Mouse (Mus musculus) left cerebral cortex, adult 2 months (tissue): ENCODE measurements around the gene Lpar3. TPM values are rescaled to one million over a fixed set of nuclear protein-coding genes. Genes with fewer than 3 reads are reported as not detected.

Experiments
- DNase-seq, 2 experiments: peaks; one replicate each; pipeline ENCODE4 v3.0.0; 2021 to 2022; ENCODE audit warnings: low spot score in 2 of 2, mixed read lengths in 1 of 2; ENCODE audit errors: extremely low spot score in 1 of 2
- H3K27ac ChIP-seq: fragments of 200-600 bp; 2 replicates; pipeline ENCODE4 v1.8.1; 2022
- H3K4me3 ChIP-seq: fragments of 200-600 bp; 2 replicates; pipeline ENCODE4 v1.8.1; 2022
- CTCF ChIP-seq: fragments of 200-600 bp; IDR thresholded peaks from 2 replicates; pipeline ENCODE4 v1.8.1; 2022; ENCODE audit warnings: antibody characterized with exemption, mild to moderate bottlenecking, moderate library complexity
- intact Hi-C: fragments of 180-260 bp; cut with DNase I; formaldehyde crosslinking; loops from one replicate; pipeline ENCODE4 v1.15.1; 2025
- total RNA-seq, 2 experiments: library from RNA; stranded (reverse); gene quantifications; 2 replicates each; pipeline ENCODE4 v1.2.3; 2021

The Lpar3 gene
- total RNA-seq, 2 experiments from 2014 or later: 0.27 to 0.49 TPM

GRCm38 (mm10) chr3:146319503-146319902 lies 98.7 kb downstream of the Lpar3 start:
- H3K4me3 ChIP-seq: no peak overlapping the region
- DNase-seq: no peak
- intact Hi-C loops: no loop called here
- H3K27ac ChIP-seq: no peak overlapping the region
- no peak for TF ChIP-seq CTCF

DNA sequence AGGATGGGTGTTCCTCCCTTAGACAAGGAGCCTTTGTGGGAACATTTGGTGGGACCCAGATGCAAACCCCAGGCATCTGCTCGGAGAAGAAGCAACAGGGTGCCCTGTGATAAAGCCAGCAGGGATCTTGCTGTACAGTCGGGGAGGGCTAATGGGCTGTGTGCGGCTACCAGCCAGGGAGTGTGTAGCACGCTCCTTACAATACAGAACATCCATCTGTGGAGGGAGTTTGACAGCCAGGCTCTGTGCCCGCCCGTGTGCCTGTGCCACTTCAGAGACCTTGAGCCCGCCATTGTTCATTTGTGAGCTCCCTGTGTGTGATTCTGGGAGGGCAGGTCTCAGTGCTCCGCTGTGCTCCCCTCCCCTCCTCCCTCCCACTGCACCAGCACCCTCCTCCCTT lies 104.2 kb downstream of the Lpar3 start:
- no peak for TF ChIP-seq CTCF
- DNase-seq: no peak
- H3K4me3 ChIP-seq: no peak overlapping the region
- intact Hi-C loops: loop anchor here (5.0 kb wide), 3 partner anchors 138 to 232 kb away; partner anchors contain the start of gene Rpf1
- H3K27ac ChIP-seq: no peak overlapping the region

GRCm38 (mm10) chr3:146326743-146327536 lies 106.2 kb downstream of the Lpar3 start:
- Histone ChIP-seq H3K27ac (no peak overlapping the region), H3K4me3 (no peak overlapping the region)
- no peak for TF ChIP-seq CTCF
- intact Hi-C loops: loop anchor here (5.0 kb wide), 3 partner anchors 140 to 230 kb away; partner anchors contain the start of gene Rpf1
- DNase-seq: no peak

DNA sequence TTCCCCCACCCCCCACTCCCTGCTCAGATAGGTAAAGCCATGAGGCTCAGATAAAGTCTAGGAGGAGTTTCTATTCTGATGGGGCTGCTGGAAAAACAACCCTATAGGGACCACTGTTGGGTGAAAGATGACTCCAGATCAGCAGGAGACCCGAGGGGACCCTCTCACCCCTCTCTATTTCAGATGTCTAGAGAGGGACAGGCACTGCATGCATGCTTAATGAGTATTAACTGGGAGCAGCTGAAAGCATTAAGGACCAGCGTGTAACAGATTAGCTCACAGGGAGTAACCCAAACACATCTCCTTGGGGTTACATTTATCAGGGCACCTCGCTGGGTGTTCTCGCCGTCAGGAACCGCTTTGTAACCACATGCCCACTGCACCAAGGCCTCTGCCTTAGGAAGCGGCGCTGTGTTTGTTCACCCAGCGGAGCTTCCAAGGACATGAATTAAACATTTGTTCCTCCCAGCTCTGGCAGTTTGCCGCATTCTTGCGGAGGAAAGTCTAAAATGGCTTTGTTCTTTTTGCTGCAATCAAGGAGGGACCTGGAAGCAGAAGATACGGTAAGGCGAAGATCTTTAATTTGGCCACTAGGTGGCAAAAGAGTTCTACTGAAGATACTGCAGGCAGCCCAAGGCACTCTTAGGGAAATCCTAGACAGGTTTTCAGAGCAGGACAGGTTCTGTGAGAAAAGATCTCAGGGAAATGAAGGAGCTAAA lies 106.9 kb downstream of the Lpar3 start:
- Histone ChIP-seq H3K27ac (peak overlapping the region; percentile 2; the same call in 1 of the 2 replicates), H3K4me3 (peak overlapping the region; percentile 24; the same call in 1 of the 2 replicates)
- peak; percentile 69 to 78 for DNase-seq
- intact Hi-C loops: loop anchor here (2.0 to 5.0 kb wide), 4 partner anchors 140 to 619 kb away; partner anchors contain the start of gene Rpf1
- peak; percentile 87 for TF ChIP-seq CTCF

DNA sequence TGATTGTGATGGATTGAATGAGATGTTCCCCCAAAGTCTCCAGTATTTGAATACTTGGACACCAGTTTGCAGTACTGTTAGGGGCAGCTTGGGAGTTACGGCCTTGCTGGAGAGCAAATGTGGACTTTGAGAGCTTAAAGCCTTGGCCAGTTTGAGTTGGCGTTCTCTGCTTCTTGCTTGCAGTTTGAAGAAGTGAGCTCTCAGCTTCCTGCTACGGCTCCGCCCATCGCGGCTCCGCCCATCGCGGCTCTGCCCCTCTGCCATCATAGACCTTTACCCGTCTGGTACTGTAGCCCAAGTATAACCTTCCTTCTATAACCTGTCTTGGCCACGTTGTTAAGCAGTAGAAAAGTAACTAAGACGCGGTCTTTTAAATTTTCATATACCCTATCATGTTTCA lies 108.0 kb downstream of the Lpar3 start:
- intact Hi-C loops: loop anchor here (2.0 to 5.0 kb wide), 4 partner anchors 141 to 618 kb away; partner anchors contain the start of gene Rpf1
- no peak overlapping the region for H3K4me3 ChIP-seq
- TF ChIP-seq CTCF: no peak
- no peak overlapping the region for H3K27ac ChIP-seq
- DNase-seq: no peak

DNA sequence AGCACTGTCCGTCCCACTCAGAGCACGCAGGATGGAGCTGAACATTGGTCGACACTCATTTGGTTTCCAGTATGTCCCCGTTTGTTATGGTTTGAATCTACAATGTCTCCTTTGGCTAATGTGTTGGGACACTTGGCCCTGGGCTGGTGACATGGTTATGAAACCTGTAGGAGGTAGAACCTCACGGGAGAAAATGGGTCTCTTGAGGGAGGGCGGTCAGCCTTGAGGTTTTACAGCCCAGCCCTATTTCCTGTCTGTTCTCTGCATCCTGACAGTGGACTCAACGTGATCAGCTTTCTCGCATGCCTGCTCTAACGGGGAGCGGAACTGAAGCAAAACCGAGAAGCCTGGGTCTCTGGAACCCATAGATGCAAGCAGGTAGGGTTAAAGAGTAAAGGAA lies 111.1 kb downstream of the Lpar3 start:
- no peak for TF ChIP-seq CTCF
- no peak overlapping the region for H3K27ac ChIP-seq
- H3K4me3 ChIP-seq: no peak overlapping the region
- DNase-seq: no peak
- intact Hi-C loops: no loop called here

- no peak overlapping the region for H3K27ac ChIP-seq
- H3K4me3 ChIP-seq: no peak overlapping the region
- intact Hi-C loops: no loop called here
- no peak for TF ChIP-seq CTCF
- DNase-seq: no peak
Observed at GRCm38 (mm10) chr3:146333270-146333669, 112.5 kb downstream of the Lpar3 start.

- intact Hi-C loops: no loop called here
- Histone ChIP-seq H3K27ac (no peak overlapping the region), H3K4me3 (no peak overlapping the region)
- no peak for TF ChIP-seq CTCF
- no peak for DNase-seq
Observed at GRCm38 (mm10) chr3:146334070-146334469, 113.3 kb downstream of the Lpar3 start.

Other genes starting within 250 kb of the Lpar3 start
- gene Syde2, start 233.1 kb upstream of the Lpar3 start, total RNA-seq: 1 to 10 TPM; 2.8 to 3.4 TPM
- under 1 TPM; 0.21 to 0.25 TPM for gene Wdr63, start 112.8 kb upstream of the Lpar3 start, total RNA-seq
- gene Mcoln3, start 103.5 kb upstream of the Lpar3 start, total RNA-seq: not detected
- not detected for gene Mcoln2, start 71.1 kb upstream of the Lpar3 start, total RNA-seq
- 10 to 100 TPM; 91.0 to 91.6 TPM for gene Ssx2ip, start 183.7 kb downstream of the Lpar3 start, total RNA-seq
- gene Ctbs, start 228.8 kb downstream of the Lpar3 start, total RNA-seq: 1 to 10 TPM; 7.1 to 8.1 TPM